Mouse (Mus musculus) urinary bladder, postnatal 25 days (tissue): ENCODE results near the gene Kcnq5.
"Not testable (repeated sequence)": the region's sequence is repeated elsewhere in the genome, so short reads cannot be mapped to it uniquely, and the experiment has no call there.

Source experiments
- DNase-seq: peaks from one replicate; pipeline ENCODE4 v3.0.0; 2022; ENCODE audit warnings: low spot score

Kcnq5 gene

DNA sequence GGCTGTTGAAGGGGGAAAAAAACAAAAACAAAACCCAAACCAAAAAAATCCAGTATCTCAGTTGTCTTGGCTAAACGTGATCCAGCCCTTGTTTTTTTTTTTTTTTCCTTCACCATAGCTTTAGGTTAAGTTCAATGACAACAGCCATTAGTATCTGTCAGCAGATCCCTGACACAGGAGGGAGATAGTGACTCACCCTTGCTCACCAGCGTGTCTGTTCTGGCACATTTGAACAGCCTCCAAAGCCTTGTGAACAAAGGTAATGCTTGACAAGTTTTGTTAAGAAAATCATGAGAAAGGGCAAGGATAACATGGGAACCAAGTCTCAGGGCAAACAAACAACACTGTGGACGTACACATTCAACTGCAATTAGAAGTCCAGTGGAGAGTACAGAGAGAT, 123.2 kb downstream of the Kcnq5 start:
- no peak for DNase-seq

DNA sequence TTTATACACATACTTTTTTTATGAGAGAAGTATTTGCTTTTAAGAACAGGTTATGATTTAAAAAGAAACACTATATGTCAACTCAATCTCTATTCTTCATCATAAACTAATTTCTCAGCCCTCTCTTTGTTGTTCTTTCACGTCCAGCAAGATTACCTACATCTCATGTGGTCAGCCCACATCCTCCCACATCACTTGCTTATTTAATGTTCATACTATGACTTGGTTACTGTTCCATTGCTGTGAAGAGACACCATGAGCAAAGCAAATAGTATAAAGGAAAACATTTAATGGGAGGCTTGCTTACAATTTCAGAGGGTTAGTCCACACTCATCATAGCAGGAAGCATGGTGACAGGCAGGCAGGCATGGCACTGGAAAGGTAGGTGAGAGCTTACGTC, 124.4 kb downstream of the Kcnq5 start:
- no peak for DNase-seq

- DNase-seq = no peak
Measured at GRCm38 (mm10) chr1:21836337-21836736, 125.4 kb downstream of the Kcnq5 start.

DNA sequence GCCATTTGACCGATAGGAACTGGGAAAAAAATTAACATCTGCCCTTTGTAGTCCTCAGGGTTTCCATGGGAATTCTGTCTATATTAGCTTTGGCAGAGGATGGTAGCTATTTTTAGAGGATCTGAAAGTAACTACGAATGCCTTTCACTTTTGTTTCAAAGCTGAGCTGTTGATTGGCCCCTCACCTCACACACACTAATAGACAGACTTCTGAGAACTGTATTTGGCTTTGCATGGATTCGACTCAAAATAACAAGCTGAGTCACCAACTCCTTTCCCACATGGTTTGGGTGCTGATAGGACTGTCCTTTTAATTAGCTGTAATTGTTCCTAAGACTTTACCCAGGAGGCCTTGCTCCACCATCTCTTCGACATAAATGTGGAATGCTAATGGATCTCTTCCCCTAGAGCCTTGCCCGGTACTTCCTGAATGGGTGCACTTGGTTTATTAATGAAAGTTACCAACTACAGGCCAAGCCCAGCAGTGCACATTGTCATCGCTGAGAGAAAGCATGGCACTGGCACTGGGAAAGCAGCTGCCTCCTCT, 131.8 kb downstream of the Kcnq5 start:
- DNase-seq = no peak

GRCm38 (mm10) chr1:21820066-21820630, 141.6 kb downstream of the Kcnq5 start:
- no peak for DNase-seq

DNA sequence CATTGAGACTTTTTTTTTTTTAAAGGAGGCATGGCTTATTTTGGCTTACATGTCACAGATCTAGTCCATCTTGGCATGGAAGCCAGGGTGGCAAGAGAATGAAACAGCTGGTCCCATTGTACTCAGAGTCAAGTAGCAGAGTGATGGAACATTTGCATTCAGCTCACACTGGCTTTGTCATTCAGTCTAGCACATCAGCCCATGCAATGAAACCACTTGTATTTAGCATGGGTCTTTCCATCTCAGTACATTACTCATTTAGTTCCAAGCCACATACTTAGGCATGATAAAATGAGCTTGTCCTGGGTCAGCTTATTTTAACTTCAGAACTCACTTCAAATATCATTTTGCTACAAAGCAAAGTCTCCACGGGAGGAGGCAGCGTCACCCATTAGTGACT, 156.7 kb downstream of the Kcnq5 start:
- no peak for DNase-seq

- DNase-seq = no peak
Measured at GRCm38 (mm10) chr1:21804477-21804866, 157.3 kb downstream of the Kcnq5 start.

DNA sequence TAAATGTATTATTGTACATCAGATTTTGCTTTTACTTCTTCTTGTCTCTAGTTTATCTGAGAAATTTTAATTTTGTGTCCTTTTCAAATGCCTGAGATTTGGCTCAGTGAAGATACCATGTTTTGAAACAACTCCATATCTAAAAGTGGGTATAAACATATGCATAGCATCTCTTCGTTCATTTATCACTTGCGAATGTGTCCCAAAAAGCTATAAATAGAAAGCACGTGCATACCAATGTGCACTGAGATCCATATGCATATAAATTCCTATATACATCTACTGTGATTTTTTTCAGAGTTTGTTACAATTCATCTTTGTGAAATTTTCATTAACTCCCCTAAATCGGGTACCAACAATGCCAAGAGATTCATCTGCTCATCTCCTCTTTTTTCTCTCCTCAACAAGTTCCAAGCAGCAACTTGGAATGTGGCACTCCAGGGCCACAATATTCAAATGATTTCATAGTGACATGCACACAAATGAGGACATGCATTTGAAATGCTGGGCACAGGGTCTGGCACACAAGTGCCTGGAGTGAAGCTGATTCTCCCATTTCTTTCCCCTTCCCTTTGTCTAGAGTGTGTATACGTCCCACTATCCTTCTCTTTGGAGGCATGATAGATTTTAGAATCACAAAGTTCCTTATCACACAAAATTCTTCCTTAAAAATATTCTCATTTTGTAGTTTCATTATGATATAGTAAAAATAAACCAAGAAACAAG, 157.8 kb downstream of the Kcnq5 start:
- DNase-seq = no peak

- no peak for DNase-seq
Measured at GRCm38 (mm10) chr1:21780746-21781145, 181.0 kb downstream of the Kcnq5 start.

GRCm38 (mm10) chr1:21777560-21777959, 184.2 kb downstream of the Kcnq5 start:
- DNase-seq = no peak

- DNase-seq = no peak
Measured at GRCm38 (mm10) chr1:21773931-21774330, 187.8 kb downstream of the Kcnq5 start.

DNA sequence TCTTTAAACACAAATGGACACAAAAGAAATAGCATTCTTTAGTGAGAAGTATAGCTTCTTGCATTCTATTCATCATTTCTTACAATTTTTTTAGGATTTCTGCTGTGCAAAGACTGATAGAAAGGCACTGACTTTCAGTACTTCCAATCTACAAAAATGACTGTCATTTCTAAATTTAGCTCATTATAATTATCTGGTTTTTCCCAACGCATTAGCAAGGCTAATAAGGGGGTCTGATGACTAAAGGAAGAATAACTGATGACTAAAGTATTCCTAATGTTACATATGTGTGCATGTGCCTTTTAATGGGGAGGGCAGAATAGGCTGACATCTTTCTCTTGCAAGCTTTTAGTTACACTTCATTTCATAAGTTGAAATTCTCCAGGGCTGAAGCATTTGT, 191.2 kb downstream of the Kcnq5 start:
- DNase-seq = no peak

DNA sequence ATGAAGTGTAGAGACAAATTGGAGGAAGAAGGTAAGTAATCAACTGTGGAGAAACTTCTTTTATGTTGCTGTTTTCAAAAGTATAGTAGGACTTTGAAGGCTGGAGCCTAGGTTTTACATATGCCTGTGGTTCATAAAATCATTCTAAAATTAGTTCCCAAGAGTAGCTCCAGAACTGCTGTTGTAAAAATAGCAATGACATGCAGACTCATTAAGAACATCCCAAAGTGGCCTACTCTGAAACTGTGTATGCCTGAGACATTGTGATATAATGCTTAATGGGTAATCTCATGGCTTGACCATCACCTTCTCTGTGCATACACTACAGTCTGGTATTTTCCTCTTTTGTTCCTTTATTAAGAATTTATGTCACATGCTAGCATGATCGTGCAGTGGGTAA, 212.4 kb downstream of the Kcnq5 start:
- DNase-seq = no peak

DNA sequence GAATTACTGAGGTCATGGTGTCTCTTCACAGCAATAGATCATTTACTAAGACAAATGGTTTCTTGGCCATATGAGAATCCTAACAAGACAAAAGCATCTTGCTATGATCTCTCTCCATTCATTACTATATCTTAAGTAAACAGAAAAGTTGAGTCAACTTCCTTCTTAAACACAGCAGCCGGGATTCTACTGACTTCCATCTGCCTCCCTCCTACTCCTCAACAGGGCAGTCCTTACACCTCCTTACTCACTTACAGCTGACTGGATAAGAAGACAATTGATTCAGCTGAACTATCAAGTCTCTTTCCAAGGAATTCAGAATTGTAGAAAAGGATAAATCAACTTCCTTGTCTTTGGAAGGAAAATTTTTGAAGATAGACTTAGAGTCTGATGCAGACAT, 232.6 kb downstream of the Kcnq5 start:
- no peak for DNase-seq

GRCm38 (mm10) chr1:21723231-21723630, 238.5 kb downstream of the Kcnq5 start:
- not testable (repeated sequence) for DNase-seq

DNA sequence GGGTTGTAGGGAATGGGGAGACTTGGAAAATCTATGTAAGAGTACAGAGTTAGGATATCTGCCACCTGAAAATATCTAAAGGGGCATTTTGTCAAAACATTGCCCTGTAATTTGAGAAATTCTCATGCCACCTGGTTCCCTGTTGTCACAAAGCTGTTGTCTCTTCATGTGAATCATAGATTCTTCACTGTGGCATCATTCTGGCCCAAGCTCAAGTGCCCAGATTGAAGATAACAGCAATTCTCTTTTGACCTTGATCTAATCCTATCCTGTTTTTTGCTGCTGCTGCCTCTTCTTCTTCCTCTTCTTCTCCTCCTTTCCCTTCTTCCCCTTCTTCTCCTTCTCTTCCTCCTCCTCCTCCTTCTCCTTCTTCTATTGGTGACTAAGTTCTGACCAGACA, 240.5 kb downstream of the Kcnq5 start:
- DNase-seq = no peak

DNA sequence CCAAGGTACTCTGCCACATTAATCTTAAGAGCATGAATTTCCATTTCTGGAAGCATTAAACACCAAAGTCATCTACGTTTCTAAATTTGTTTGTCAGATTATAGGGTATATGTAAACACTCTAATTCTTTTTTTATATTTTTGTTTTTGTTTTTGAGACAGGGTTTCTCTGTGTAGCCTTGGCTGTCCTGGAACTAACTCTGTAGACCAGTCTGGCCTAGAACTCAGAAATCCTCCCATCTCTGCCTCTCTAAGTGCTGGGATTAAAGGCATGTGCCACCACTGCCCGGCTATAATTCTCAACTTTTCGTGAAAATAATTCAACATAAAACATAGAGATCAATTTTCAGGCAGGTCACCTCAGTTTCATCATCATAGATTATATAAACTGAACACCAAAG, 246.9 kb downstream of the Kcnq5 start:
- no peak for DNase-seq

DNA sequence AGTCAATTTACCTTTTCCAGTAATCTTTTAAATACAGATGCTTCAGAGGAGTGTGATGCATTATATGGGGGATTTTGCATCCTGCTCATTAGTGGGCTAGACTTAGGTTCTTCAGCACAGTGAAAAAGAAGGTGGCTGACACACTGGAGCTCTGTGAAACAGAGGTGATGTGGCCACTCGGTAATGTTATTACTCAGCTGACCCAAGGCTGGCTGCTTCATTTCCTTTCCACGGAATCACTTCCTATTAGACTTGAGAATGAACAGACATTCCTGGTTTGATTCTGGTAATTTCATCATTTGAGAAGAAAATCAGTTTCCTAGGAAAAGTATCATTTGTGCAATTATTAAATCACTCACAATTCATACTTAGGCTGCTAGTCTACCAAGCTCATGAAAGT, 249.0 kb downstream of the Kcnq5 start:
- DNase-seq = no peak

DNA sequence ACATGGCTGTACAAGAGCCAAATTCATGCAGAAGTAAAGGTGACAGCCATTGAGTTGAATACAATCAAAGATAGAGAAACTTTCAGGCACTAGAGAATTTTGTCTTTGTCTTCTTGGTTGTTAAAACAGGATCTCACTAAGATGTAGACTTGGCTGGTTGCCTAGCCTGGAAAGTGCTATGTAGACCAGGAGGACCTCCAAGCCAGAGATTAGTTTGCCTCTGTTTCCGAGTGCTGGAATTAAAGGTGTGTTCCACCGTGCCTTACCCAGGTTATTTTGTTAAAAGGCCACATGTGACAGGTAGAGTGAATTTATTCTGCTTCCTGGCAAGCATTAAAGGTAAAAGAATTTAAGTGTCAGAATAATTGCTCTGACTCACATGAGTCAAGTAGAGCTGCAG, 271.3 kb downstream of the Kcnq5 start:
- no peak for DNase-seq

- no peak for DNase-seq
Measured at GRCm38 (mm10) chr1:21688918-21689317, 272.8 kb downstream of the Kcnq5 start.

- no peak for DNase-seq
Measured at GRCm38 (mm10) chr1:21684444-21684843, 277.3 kb downstream of the Kcnq5 start.

GRCm38 (mm10) chr1:21676805-21677204, 284.9 kb downstream of the Kcnq5 start:
- DNase-seq = no peak

- no peak for DNase-seq
Measured at GRCm38 (mm10) chr1:21660840-21661239, 300.9 kb downstream of the Kcnq5 start.

DNA sequence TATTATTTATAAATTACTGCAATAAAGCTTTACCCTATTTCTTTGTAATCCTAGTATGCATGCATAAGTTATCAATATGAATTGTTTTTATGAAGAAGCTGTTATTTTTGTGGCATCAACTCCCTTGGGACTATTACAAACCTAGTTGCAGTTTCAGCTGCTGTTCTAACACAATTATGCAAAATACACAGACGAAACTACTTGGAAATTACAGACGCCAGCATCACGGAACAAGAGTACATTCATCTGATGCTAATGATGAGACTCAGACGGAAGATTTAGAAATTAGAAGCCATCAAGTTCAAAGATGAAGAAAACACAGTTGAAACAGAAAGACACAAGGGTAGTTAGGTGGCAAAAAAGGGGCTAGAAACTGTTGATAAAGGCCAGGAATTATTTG, 310.9 kb downstream of the Kcnq5 start:
- no peak for DNase-seq
